Mouse (Mus musculus) thymus, adult 2 months (tissue): ENCODE measurements around the gene Sp7.

Experiments
- CTCF ChIP-seq: fragments of 200-500 bp; IDR thresholded peaks from 2 replicates; pipeline ENCODE4 v1.5.1; 2012; ENCODE audit warnings: mild to moderate bottlenecking, control low read depth, low read length, moderate library complexity, borderline replicate concordance; ENCODE audit not compliant: control insufficient read depth, poor library complexity, insufficient read depth; ENCODE audit errors: extremely low read depth
- POLR2A ChIP-seq: fragments of 200-500 bp; IDR thresholded peaks from 2 replicates; pipeline ENCODE4 v1.6.1; 2012; ENCODE audit warnings: mild to moderate bottlenecking, low read length, control low read depth, moderate library complexity; ENCODE audit not compliant: control insufficient read depth, poor library complexity, insufficient read depth; ENCODE audit errors: extremely low read depth

- TF ChIP-seq POLR2A = no peak
- no peak for TF ChIP-seq CTCF
Observed at GRCm38 (mm10) chr15:102350942-102351291, 16.1 kb downstream of the Sp7 start.
